Mouse (Mus musculus): Measurements from ENCODE around the gene Rp9. TPM values are rescaled to one million over a fixed set of nuclear protein-coding genes. Genes with fewer than 3 reads are reported as not detected.
"Not testable (repeated sequence)": the region's sequence is repeated elsewhere in the genome, so short reads cannot be mapped to it uniquely, and the experiment has no call there.

The Rp9 gene
- total RNA-seq, 2 experiments from 2014 or later: 55.9 to 58.6 TPM

- intact Hi-C loops (cut with DNase I): no loop called here
- DNase-seq: no peak
Measured at GRCm38 (mm10) chr9:22423507-22423906, 46.0 kb downstream of the Rp9 start.

GRCm38 (mm10) chr9:22422559-22422958 lies 47.0 kb downstream of the Rp9 start:
- intact Hi-C loops (cut with DNase I): no loop called here

GRCm38 (mm10) chr9:22420491-22420890 lies 49.1 kb downstream of the Rp9 start:
- DNase-seq: peak; percentile 25
- intact Hi-C loops (cut with DNase I): no loop called here

More at GRCm38 (mm10) chr9:22422559-22422958, 47.0 kb downstream of the Rp9 start:
- DNase-seq: no peak

GRCm38 (mm10) chr9:22419877-22420276 lies 49.7 kb downstream of the Rp9 start:
- intact Hi-C loops (cut with DNase I): no loop called here
- no peak for DNase-seq

GRCm38 (mm10) chr9:22417547-22417946 lies 52.0 kb downstream of the Rp9 start:
- intact Hi-C loops (cut with DNase I): no loop called here
- no peak for DNase-seq

- DNase-seq: no peak
- intact Hi-C loops (cut with DNase I): no loop called here
Measured at GRCm38 (mm10) chr9:22416187-22416586, 53.4 kb downstream of the Rp9 start.

GRCm38 (mm10) chr9:22411002-22411857 lies 58.3 kb downstream of the Rp9 start, which contains the start of gene 9530077C05Rik:
Gene 9530077C05Rik, plus strand, starts transcription at chr9:22411513.
- intact Hi-C loops (cut with DNase I): no loop called here
- peak; percentile 98 for DNase-seq

GRCm38 (mm10) chr9:22409501-22409900 lies 60.0 kb downstream of the Rp9 start:
- intact Hi-C loops (cut with DNase I): loop anchor here (10.0 kb wide), 1 partner anchor 175 kb away; no protein-coding TSS in a partner anchor
- no peak for DNase-seq

GRCm38 (mm10) chr9:22408344-22408743 lies 61.2 kb downstream of the Rp9 start:
- intact Hi-C loops (cut with DNase I): loop anchor here (10.0 kb wide), 1 partner anchor 174 kb away; no protein-coding TSS in a partner anchor
- DNase-seq: not testable (repeated sequence)

GRCm38 (mm10) chr9:22407633-22408032 lies 61.9 kb downstream of the Rp9 start:
- DNase-seq: not testable (repeated sequence)
- intact Hi-C loops (cut with DNase I): loop anchor here (10.0 kb wide), 1 partner anchor 173 kb away; no protein-coding TSS in a partner anchor

GRCm38 (mm10) chr9:22405414-22405813 lies 64.1 kb downstream of the Rp9 start:
- no peak for DNase-seq
- intact Hi-C loops (cut with DNase I): loop anchor here (10.0 kb wide), 1 partner anchor 171 kb away; no protein-coding TSS in a partner anchor

GRCm38 (mm10) chr9:22403501-22403900 lies 66.0 kb downstream of the Rp9 start:
- not testable (repeated sequence) for DNase-seq
- intact Hi-C loops (cut with DNase I): loop anchor here (10.0 kb wide), 1 partner anchor 169 kb away; no protein-coding TSS in a partner anchor

GRCm38 (mm10) chr9:22402976-22403375 lies 66.6 kb downstream of the Rp9 start:
- DNase-seq: no peak
- intact Hi-C loops (cut with DNase I): loop anchor here (10.0 kb wide), 1 partner anchor 168 kb away; no protein-coding TSS in a partner anchor

GRCm38 (mm10) chr9:22402001-22402400 lies 67.5 kb downstream of the Rp9 start:
- intact Hi-C loops (cut with DNase I): loop anchor here (10.0 kb wide), 1 partner anchor 167 kb away; no protein-coding TSS in a partner anchor

GRCm38 (mm10) chr9:22399021-22399420 lies 70.5 kb downstream of the Rp9 start:
- intact Hi-C loops (cut with DNase I): no loop called here
- no peak for DNase-seq

More at GRCm38 (mm10) chr9:22402001-22402400, 67.5 kb downstream of the Rp9 start:
- no peak for DNase-seq

GRCm38 (mm10) chr9:22394725-22395124 lies 74.8 kb downstream of the Rp9 start:
- intact Hi-C loops (cut with DNase I): no loop called here
- DNase-seq: no peak

- intact Hi-C loops (cut with DNase I): no loop called here
Measured at GRCm38 (mm10) chr9:22390390-22390789, 79.2 kb downstream of the Rp9 start.

GRCm38 (mm10) chr9:22389736-22390245 lies 79.8 kb downstream of the Rp9 start:
- intact Hi-C loops (cut with DNase I): no loop called here
- DNase-seq: no peak

More at GRCm38 (mm10) chr9:22390390-22390789, 79.2 kb downstream of the Rp9 start:
- DNase-seq: no peak

- intact Hi-C loops (cut with DNase I): no loop called here
- DNase-seq: peak; percentile 96
Measured at GRCm38 (mm10) chr9:22389021-22389476, 80.5 kb downstream of the Rp9 start, which contains the start of gene Anln. Gene Anln, minus strand, starts transcription at chr9:22389188.

GRCm38 (mm10) chr9:22388401-22388980 lies 81.1 kb downstream of the Rp9 start:
- DNase-seq: no peak
- intact Hi-C loops (cut with DNase I): no loop called here

- no peak for DNase-seq
- intact Hi-C loops (cut with DNase I): no loop called here
Measured at GRCm38 (mm10) chr9:22387901-22388300, 81.6 kb downstream of the Rp9 start.
